Mouse (Mus musculus) liver, adult 2 months (tissue): Measurements from ENCODE around the gene Cttn. TPM values are rescaled to one million over a fixed set of nuclear protein-coding genes. Genes with fewer than 3 reads are reported as not detected.
A peak's percentile ranks its signal among the peaks of the same experiment; 100 is the strongest.

Source experiments
- DNase-seq: peaks from one replicate; pipeline ENCODE4 v3.0.0-alpha.2; 2011; ENCODE audit warnings: low read depth, low spot score; ENCODE audit errors: extremely low read depth
- H3K27ac ChIP-seq: fragments of 200-500 bp; replicated peaks from 2 replicates; pipeline ENCODE4 v1.5.1; 2012; ENCODE audit warnings: low read depth, mild to moderate bottlenecking, control low read depth, inconsistent platforms, low read length; ENCODE audit not compliant: insufficient read depth
- H3K27me3 ChIP-seq: fragments of 200-500 bp; 2 replicates; pipeline ENCODE4 v1.6.1; 2012; ENCODE audit warnings: mild to moderate bottlenecking, moderate library complexity, low read length, inconsistent platforms; ENCODE audit not compliant: control insufficient read depth, insufficient read depth
- H3K36me3 ChIP-seq: fragments of 200-500 bp; 2 replicates; pipeline ENCODE4 v1.6.1; 2012; ENCODE audit warnings: low read length, inconsistent platforms; ENCODE audit not compliant: control insufficient read depth, insufficient read depth
- H3K4me1 ChIP-seq: fragments of 200-500 bp; 2 replicates; pipeline ENCODE4 v1.6.1; 2011; ENCODE audit warnings: low read length; ENCODE audit not compliant: control insufficient read depth, insufficient read depth
- H3K4me3 ChIP-seq: fragments of 200-500 bp; 2 replicates; pipeline ENCODE4 v1.5.1; 2011; ENCODE audit warnings: low read depth, mild to moderate bottlenecking, control low read depth, low read length, moderate library complexity; ENCODE audit not compliant: insufficient read depth
- H3K79me2 ChIP-seq: fragments of 200-500 bp; 2 replicates; pipeline ENCODE4 v1.6.1; 2012; ENCODE audit warnings: inconsistent platforms, mild to moderate bottlenecking, low read length, moderate library complexity; ENCODE audit not compliant: control insufficient read depth, insufficient read depth
- H3K9ac ChIP-seq: fragments of 200-500 bp; 2 replicates; pipeline ENCODE4 v1.6.1; 2012; ENCODE audit warnings: low read depth, mild to moderate bottlenecking, control low read depth, inconsistent platforms, low read length
- CTCF ChIP-seq: fragments of 200-500 bp; IDR thresholded peaks from 2 replicates; pipeline ENCODE4 v1.5.1; 2011; ENCODE audit warnings: low read depth, low read length, control low read depth
- POLR2A ChIP-seq: fragments of 200-500 bp; IDR thresholded peaks from 2 replicates; pipeline ENCODE4 v1.6.1; 2011; ENCODE audit warnings: low read length, control low read depth; ENCODE audit not compliant: insufficient read depth; ENCODE audit errors: extremely low read depth
- WGBS: fragments of 180-500 bp; shearing (Covaris S2); methylation state at CpG from one replicate; pipeline ENCODE4 v1.1.7; 2018; 5-methylcytosine and 5-hydroxymethylcytosine counted together
- polyA plus RNA-seq: library from polyadenylated mRNA; depleted of rRNA; stranded (reverse); fragments of >200 nt; gene quantifications from 2 replicates; pipeline ENCODE4 v1.2.3, GENCODE M21; 2012
- total RNA-seq: library from RNA; depleted of rRNA; stranded (reverse); fragments of >200 nt; gene quantifications from 2 replicates; pipeline ENCODE4 v1.2.3, GENCODE M21; 2014

The Cttn gene
- total and polyA plus RNA-seq, 2 experiments: 26.6 to 36.1 TPM

GRCm38 (mm10) chr7:144417234-144417633 lies 53.6 kb downstream of the Cttn start:
- no peaks in the 10 kb centered on the region for H3K27me3 ChIP-seq
- no peak overlapping the region for H3K9ac ChIP-seq
- WGBS: 93% methylated on average over 2 of the region's 2 CpGs

GRCm38 (mm10) chr7:144415795-144416194 lies 55.0 kb downstream of the Cttn start:
- no peaks in the 10 kb centered on the region for H3K79me2 ChIP-seq
- DNase-seq: peak; percentile 61
- H3K4me3 ChIP-seq: no peak overlapping the region
- no peaks in the 10 kb centered on the region for H3K4me1 ChIP-seq
- WGBS: 61% methylated on average over 4 of the region's 4 CpGs
- no peaks in the 10 kb centered on the region for H3K27me3 ChIP-seq
- no peak overlapping the region for H3K27ac ChIP-seq
- no peak overlapping the region for H3K9ac ChIP-seq
- TF ChIP-seq POLR2A: no peak
- peak; percentile 39 for TF ChIP-seq CTCF
- no peaks in the 10 kb centered on the region for H3K36me3 ChIP-seq

More at GRCm38 (mm10) chr7:144417234-144417633, 53.6 kb downstream of the Cttn start:
- no peaks in the 10 kb centered on the region for H3K36me3 ChIP-seq
- H3K79me2 ChIP-seq: no peaks in the 10 kb centered on the region
- no peaks in the 10 kb centered on the region for H3K4me1 ChIP-seq
- H3K4me3 ChIP-seq: no peak overlapping the region
- H3K27ac ChIP-seq: no peak overlapping the region
- no peak for DNase-seq
- TF ChIP-seq POLR2A (no peak), CTCF (no peak)

- 73% methylated on average over 5 of the region's 5 CpGs for WGBS
Observed at GRCm38 (mm10) chr7:144414632-144415031, 56.2 kb downstream of the Cttn start.

GRCm38 (mm10) chr7:144411967-144412906 lies 58.6 kb downstream of the Cttn start:
- Histone ChIP-seq H3K4me3 (no peak overlapping the region), H3K9ac (no peak overlapping the region), H3K27ac (no peak overlapping the region), H3K36me3 (no peaks in the 10 kb centered on the region), H3K4me1 (no peaks in the 10 kb centered on the region), H3K27me3 (no peaks in the 10 kb centered on the region), H3K79me2 (no peaks in the 10 kb centered on the region)
- WGBS: 85% methylated on average over 22 of the region's 22 CpGs
- TF ChIP-seq CTCF (no peak), POLR2A (no peak)
- no peak for DNase-seq

More at GRCm38 (mm10) chr7:144414632-144415031, 56.2 kb downstream of the Cttn start:
- H3K4me3 ChIP-seq: no peak overlapping the region
- H3K9ac ChIP-seq: no peak overlapping the region
- no peaks in the 10 kb centered on the region for H3K79me2 ChIP-seq
- no peaks in the 10 kb centered on the region for H3K27me3 ChIP-seq
- no peaks in the 10 kb centered on the region for H3K36me3 ChIP-seq
- H3K27ac ChIP-seq: no peak overlapping the region
- no peaks in the 10 kb centered on the region for H3K4me1 ChIP-seq
- no peak for TF ChIP-seq CTCF
- no peak for TF ChIP-seq POLR2A
- no peak for DNase-seq

- no peaks in the 10 kb centered on the region for H3K27me3 ChIP-seq
- no peak for DNase-seq
- H3K27ac ChIP-seq: no peak overlapping the region
- no peaks in the 10 kb centered on the region for H3K79me2 ChIP-seq
- no peaks in the 10 kb centered on the region for H3K4me1 ChIP-seq
- WGBS: 81% methylated on average over 18 of the region's 18 CpGs
- no peak for TF ChIP-seq POLR2A
- TF ChIP-seq CTCF: no peak
- no peak overlapping the region for H3K4me3 ChIP-seq
- no peak overlapping the region for H3K9ac ChIP-seq
- no peaks in the 10 kb centered on the region for H3K36me3 ChIP-seq
Observed at GRCm38 (mm10) chr7:144409682-144410081, 61.1 kb downstream of the Cttn start.
